Mouse (Mus musculus): Measurements from ENCODE around the gene Lrrc36.

Gene Lrrc36

DNA sequence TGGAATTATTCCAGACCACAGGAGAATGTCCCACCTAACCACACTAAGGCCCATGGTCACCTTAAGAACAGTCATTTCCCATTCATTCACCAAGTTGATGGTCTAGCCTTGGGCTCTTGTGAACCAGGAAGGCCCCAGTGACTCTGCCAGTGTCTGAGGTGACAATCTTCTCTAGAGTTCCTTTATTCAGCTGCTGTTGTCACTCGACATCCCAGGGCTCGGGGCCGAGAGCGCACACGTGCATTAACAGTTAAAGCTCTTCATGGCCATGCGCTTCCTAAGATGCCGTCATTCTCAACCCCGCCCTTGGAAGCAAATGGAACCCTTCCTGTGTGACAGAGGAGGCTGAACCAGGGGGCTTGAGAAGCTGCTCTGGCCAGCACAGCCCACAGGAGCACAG, 68.8 kb downstream of the Lrrc36 start:
- no peak for DNase-seq (ENCODE audit: low spot score in 2 of 2)

DNA sequence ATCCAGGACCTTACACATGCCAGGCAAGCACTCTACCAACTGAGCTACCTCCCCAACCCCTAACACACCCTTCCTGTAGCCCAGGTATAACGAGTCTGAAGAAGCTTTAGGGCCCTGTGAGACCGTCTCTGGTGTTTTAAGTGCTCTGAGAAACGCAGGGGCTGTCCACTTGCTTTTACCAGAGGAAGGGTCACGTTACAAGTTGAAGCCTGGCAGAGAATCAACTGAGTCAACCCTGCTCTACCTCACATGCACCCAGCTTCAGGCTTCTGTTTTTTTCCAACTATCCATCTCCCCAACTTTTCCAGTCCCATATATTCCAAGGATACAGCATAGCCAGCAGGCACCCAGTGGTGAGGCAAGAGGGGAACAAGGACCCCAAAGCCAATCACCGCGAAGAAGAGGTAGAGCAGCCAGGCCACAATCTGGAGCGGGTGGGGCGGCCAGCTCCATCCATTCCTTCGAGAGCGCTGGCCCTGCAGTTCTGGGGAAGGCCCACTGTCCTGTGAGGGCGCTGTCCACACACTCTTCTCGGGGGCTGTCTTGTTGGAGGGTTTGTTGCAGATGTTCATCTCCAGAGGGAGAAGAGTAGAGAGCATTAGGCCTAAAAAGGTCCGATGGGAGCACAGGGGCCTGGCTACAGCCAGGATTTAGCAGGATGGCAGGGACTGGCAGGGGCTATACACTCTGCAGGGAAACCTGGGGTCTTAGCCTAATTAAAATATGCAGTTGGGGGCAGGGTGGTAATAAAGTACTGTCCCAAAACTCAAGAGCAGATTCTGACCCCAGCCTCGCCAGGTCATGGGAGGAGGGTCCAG, 70.0 kb downstream of the Lrrc36 start:
- no peak for DNase-seq (ENCODE audit: low spot score in 2 of 2)

DNA sequence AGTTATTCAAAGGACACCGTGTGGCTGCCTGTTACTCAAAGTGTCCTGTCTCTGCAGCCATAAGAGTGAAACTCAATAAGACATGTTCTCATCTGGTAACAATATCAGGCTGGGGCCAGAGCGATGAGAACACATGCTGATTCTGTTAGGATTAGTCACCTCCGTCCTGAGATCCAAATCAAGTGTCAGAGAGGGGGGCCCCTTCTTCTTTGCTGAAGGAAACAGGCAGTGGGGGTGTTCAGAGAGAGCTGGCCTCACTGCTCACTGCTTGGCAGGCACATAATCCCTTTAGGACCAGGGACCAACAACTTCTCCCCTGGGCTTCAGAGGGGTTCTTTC, 70.6 kb downstream of the Lrrc36 start:
- no peak for DNase-seq (ENCODE audit: low spot score in 2 of 2)

GRCm38 (mm10) chr8:105484392-105484791, 71.0 kb downstream of the Lrrc36 start:
- peak in 1 of 2 experiments; percentile 24 for DNase-seq (ENCODE audit: low spot score in 2 of 2)

GRCm38 (mm10) chr8:105488082-105488481, 74.7 kb downstream of the Lrrc36 start:
- no peak for DNase-seq (ENCODE audit: low spot score in 2 of 2)

DNA sequence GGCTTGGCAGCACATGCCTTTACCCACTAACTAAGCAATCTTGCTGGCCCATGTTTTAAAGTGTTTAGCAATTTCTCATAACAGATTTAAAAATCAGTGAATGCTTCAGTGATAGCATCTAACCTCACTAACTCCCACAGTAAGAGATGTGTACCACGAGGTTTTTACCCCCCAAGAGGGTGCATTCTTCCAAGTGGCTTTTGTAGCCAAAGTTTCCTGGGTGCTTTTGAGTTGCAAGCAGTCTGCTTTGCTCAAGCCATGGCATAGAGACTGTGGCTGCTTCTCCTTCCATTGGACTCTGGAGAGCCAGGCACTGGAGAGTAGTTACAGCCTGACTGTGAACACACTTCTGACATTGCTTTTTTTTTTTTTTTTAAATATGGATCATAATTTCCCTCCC, 75.9 kb downstream of the Lrrc36 start:
- DNase-seq (ENCODE audit: low spot score in 2 of 2): no peak

DNA sequence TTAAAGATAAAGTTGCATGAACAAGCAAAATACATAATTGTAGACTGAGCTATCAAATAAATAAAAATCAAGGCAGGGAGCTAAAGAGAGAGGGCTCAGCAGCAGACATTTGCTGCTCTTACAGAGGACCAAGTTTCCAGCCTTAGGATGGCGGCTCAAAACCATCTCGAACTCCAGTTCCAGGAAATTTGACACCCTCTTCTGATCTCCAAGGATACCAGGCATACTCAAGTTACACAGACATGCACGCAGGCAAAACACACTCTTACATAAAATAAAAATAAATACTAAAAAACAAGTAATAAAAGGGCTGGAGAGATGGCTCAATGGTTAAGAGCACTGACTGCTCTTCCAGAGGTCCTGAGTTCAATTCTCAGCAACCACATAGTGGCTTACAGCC, 80.1 kb downstream of the Lrrc36 start:
- no peak for DNase-seq (ENCODE audit: low spot score in 2 of 2)

GRCm38 (mm10) chr8:105494566-105494965, 81.2 kb downstream of the Lrrc36 start:
- no peak for DNase-seq (ENCODE audit: low spot score in 2 of 2)

DNA sequence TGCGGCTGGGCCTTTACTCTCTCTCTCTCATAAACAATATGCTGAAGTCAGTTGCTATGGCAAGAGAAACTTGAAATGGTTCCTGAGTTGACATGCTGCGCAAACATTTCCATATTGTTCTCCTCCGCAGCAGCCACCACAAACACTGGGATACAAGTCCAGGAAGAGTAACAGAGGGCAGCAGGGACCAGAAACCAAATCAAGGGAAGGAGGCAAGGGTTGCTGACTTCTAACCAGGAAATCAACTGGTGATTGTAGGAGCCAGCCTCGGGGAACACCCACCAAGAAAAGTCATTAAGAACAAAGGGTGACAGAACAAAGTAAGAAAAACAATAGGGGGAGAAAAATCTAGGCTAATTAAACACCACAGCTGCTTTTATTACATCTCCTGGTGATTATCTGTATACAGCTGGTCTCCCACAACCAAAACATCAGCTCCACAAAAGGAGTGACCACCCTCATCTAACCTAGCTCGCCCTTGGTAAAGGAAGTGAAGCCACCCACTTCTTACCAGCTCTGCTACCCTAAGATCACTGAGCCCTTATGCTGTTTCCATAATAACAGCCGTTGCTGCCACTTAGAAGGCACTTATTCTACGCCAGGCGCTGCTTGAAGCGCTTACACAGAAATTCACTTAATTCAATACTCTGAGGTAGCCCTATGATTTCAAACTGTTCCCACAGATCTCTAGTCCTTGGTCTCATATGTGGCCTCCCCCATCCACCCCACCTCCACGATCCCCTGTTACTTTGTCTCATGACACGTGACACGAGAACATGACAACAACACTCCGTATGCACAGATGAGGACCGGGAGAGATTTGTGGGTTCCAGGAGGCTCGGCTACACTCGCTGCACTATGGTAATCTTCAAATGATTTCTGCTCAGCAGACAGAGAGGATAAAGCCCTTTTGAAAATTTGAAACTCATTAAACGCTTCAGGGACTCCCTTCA, 82.3 kb downstream of the Lrrc36 start:
- no peak for DNase-seq (ENCODE audit: low spot score in 2 of 2)

DNA sequence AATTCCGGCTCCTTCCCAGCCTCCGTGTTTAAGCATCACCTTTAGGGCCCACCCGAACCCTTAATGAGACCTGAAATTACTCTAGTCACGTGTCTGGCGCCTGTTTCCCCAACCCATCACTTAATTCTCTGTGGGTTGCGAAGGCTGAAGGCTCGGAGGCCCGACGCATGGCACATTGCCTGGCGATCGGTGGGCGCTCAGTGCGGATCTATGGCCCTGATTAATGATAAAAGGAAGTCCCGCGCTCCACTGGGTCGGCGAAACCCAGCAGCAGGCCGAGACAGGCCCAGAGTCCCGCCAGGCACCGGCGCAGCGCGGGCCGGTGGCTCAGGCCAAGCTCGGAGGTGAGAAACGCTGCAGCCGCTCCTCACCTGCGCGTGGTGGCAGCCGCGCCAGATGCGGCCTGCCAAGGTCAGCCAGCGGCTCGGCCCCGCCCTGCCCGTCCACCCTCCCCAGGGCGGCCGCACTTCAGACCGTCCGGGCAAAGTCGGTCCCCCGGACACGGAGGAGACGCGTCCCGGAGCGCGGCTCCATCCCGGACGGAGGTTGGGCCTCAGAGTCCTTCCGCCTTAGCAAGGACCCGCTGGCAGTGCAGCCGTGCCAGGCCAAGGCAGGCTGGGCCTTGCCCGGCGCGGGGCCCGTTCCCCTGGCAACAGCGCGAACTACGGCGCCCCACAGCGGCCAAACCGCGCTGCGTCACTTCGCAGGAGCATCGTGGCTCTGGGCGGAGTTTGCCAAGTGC, 83.2 kb downstream of the Lrrc36 start, which contains the start of gene Zdhhc1:
Zdhhc1 (minus strand) TSS at position 464 of the 742 bp plus-strand sequence.
- DNase-seq (ENCODE audit: low spot score in 2 of 2): peak in 1 of 2 experiments; percentile 84

DNA sequence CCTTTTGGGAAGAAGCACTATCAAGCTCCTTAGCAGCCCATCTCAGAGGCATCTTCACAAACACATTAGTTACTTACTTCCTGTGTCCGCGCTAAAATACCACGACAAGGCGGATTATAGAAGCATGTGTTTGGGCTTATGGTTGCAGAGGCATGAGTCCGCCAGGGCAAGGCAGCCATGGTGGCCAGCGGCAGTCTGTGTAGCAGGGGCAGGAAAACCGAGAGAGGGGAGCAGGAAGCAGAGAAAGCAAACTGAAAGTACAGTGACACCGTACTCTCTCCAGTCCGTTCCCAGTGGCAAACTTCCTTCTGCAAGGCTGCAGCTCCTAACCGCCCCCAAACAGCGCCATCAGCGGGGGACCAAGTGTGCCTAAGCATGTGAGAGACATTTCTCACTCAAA, 86.4 kb downstream of the Lrrc36 start:
- DNase-seq (ENCODE audit: low spot score in 2 of 2): no peak

- no peak for DNase-seq (ENCODE audit: low spot score in 2 of 2)
Observed at GRCm38 (mm10) chr8:105504617-105505016, 91.2 kb downstream of the Lrrc36 start.

DNA sequence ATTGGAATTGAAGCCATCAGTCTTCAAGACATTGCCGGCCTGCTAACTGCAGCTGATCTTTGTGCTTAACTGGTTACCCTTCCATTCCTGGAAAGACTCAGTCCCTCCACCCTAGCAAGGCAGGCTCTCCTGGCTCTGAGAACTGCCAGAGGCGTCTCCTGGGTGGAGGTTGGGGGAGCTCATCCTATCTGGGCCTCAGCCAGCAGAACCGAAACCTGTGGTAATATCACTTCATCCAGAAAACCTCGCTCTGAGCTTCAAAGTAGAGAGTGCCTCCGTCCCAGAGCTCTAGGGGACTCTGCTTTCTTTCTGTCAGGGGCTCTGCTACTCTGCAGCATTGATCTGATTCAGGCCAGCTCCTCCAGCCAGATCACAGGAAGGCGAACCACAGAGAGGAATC, 93.6 kb downstream of the Lrrc36 start:
- no peak for DNase-seq (ENCODE audit: low spot score in 2 of 2)

DNA sequence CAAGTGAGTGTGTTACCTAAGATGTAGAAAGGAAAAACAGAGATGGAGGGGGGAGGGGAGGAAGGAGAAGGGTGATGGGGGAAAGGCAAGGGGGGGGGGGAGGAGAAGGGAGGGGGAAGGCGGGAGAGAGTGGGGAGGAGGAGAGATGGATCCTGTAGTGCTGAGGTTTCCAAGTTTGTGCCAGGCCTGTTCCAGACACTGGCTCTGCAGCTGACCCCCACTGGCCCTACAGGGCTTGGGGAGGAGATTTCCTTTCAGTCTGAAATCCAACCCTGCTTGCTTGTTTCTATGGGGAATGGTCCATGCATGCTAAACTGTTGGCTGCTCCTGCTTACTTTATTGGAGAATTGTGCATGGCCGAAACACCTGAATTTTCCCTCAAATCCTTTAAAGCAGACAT, 95.4 kb downstream of the Lrrc36 start:
- DNase-seq (ENCODE audit: low spot score in 2 of 2): no peak

- no peak for DNase-seq (ENCODE audit: low spot score in 2 of 2)
Observed at GRCm38 (mm10) chr8:105509997-105510735, 96.8 kb downstream of the Lrrc36 start.

All from left cerebral cortex, adult 9 months (tissue).